Mouse (Mus musculus): ENCODE data around the gene 4930558K02Rik.

Gene 4930558K02Rik

DNA sequence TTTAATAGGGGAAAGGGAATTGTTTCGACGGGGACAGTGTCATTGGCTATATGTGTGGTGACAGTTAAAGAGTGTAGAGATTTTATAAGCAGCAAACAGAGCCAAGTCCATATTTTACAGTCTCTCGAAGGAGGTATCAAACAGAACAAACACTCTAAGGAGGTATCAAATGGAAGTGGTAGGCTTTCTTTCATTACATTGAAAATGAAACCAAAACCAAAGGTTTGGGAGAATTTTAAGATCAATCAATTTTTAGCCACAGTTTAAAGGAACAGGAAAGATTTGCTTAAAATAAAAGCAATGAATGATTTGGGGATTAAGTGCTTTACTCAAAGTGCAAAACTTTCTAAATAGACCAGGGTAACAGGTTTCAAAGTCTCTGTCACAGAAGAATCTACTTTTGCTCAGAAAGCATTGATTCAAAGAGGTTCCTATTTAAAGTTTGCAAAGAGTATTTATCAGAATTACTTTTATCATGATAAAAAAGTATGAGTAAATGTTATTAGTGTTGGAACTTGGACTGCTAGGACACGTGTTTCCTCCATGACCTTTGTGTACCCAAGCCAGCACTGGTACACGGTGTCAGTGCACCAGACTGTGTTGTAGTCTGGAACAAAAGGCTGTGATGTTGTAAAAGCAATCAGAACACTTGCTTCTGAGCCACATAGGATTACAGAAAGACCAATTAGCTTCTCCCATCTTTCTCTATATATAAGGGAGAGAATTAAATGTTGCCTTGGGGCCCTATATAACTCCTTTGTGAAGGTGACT is 28.2 kb downstream of the 4930558K02Rik start:
- DNase-seq = no peak

DNA sequence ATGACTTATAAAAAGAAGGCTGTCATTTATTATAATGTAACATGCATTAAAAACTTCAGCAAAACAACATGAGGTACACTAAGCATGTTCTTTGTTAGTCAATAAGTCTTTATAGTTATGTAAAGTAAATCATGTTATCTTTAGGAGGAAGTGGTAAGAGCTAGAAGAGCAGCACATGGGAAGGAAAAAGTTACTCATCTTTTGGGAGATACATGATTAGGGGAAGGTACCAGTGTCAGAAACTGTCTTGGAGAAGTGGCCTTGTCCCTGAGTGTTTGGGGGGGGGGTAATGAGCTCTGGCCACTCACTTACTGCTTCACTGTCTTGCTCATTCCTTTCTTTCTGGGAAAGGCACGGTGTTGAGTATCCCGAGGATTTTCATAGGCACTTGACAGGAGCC is 37.4 kb downstream of the 4930558K02Rik start:
- DNase-seq = no peak

DNA sequence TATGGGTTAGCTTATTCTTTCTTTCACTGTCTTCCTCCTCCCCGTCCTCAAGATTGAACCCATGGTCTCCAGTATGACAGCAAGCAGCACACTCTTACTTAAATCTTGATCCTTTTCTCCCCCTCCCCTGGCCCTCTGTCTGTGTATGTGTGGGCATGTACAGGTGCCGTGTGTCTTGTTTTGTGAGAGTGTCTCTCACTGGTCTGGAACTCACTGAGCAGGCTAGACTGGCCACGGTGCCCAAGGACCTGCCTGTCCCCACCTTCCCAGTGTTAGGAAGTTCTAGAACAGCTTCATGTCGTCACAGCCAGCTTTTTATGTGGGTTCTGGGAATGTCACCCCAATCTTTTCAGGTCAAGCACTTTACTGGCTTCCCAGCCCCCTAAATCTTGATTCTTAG is 47.1 kb downstream of the 4930558K02Rik start:
- no peak for DNase-seq

DNA sequence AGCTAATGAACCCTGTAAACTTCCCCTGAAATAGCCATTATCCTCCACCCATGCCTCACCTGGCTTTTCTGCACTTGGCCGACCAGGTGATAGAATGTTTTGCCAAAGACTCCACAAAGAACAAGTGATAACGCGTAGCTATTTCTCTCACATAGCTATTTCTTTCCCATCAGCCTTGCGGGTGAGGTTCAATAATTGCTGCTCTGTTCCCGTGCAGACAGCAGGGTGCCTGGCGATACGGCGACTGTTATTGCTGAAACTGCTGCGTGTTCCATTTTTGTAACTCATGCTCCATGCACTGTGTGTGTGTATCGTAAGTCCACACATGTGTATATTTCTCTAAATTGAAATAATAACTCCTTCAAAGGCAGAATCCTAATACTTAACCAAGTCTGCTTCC is 47.6 kb downstream of the 4930558K02Rik start:
- DNase-seq = no peak

DNA sequence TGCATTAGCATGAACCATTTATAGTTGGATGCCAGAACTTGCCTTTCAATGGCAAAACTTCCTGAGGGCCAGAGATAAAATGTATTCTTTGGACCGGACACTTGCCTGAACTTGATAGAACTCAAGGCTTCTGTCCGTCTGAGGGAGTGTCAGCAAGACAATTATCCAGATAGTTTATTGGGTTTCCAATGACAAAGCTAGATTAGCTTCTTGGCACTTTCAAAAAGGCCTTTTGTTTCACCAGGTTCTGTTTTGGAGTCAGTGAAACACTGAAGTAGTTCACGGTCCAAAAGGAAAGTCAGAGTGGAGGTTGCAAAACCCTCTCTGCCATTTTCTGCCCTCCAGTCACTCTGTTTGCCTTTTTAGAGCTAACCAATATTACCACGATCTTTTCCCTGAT is 48.1 kb downstream of the 4930558K02Rik start:
- DNase-seq = no peak

DNA sequence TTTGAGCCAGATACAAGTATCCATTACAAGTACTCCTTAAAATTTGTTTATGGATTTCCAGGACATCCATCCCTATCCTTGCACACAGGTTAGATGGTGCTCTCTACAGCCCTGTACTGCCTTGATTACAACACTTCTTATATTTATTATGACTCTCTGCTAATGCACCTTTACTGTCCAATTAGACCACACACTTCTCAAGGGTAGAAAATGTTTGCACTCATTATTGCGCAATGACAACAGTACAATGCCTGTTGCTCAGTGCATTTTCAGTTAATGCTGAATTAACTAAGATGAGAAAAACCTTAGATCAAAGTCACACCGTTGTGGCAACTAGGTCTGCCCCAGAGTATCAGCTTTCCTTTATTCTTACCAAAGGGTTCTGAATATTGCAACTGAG is 51.5 kb downstream of the 4930558K02Rik start:
- no peak for DNase-seq

DNA sequence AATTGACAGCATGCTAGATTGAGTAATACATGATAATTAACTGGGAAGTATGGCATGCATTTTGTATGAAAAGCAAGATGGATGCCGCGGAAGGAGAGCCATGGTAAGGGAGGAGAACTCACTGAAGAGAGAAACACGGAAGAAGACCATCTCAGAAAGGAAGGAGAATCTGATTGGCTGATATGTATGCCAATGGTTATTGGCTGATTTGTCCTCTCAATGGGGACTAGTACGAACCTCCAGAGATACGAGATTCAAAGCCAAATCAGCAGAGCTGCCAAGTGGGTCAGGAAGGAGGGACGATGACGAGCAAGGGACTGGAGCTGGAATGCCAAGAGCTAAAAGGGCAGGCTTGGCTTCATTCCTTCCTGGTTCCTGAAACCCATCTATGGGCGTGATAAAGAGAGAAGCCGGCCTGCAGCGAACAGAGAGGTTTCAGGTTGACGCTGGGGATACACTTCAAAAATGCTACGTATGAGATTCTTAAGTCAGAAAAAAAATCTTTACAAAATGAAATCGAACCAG is 54.1 kb downstream of the 4930558K02Rik start:
- no peak for DNase-seq

DNA sequence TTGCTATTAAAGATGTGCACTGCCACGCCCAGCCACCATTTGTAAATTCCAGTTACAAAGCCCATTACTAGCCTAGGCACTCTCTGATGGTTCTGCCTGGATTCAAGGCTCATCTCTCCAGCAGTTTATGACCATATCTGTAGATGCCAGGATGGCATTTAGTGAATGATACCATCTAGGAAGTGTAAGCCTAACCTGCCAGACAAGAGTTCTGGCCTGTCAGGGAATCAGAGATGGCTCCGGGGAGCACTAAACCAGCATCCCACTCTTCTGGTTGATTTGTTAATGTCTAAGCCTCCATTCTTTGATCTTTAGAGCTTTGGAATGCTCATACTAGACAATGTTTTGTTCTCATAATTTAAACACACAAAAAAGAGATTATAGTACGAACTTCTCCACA is 55.1 kb downstream of the 4930558K02Rik start:
- DNase-seq = no peak

DNA sequence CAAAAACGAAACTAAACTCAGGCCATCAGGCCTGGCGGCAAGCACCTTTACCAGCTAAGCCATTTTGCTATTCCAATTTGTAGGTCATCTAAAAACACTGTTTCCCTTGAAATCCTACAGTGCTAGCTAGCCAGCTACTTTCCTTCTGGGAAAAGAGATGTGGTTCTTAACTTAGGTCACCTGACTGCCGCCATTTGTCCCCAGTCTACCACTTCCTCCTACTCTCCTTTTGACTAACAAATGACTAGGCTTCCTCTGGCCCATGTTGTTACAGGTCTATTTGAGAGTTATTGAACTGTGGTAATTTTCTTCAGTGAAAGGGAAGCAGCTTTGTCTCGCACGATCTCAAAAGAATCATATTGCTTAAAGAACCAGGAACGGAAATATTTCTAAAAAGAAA is 57.5 kb downstream of the 4930558K02Rik start:
- DNase-seq = no peak

DNA sequence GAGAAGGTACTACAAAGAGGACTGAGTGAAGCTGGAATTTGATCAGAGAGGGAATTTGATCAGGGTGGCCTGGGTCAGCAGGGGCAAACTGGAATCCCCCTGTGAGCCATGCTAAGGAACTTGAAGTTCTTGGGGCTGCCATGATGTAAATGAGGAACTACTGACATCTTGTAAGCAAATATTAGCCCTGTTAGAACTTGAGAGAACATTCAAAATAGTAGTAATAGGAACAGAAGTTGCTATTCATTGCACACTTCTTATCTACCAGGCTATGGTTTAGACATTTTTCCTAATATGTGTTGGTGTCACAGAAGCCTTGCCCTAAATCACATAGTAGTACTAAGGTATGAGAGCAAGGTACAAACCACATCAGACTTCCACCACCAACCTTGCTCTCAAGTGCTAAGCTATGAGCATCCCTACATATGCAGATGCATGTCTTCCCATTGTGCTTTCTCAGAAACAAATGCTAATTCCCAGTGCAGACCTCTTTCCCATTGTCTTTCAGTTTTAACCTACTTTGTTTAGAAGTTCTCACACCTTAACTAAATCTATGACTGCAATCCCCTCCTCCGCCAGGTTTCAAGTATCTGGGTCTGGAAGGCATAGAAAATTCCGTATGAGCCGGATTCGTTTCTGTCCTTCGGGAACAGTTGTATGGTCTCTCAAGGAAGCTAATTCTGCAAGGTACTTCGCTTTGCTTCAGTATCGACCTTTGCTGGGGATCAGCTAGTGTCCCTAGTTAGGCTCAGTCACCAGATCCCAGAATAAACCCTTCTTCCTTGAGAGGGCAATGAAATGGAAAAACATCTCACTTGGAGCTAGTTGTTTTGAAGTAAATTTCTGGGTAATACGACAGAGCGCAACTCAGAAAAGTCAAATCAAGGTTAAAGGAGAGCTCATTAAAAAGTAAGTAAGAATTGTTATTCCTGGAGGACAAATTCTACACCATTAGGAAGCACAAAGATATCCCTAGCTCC is 58.7 kb downstream of the 4930558K02Rik start:
- DNase-seq = no peak

DNA sequence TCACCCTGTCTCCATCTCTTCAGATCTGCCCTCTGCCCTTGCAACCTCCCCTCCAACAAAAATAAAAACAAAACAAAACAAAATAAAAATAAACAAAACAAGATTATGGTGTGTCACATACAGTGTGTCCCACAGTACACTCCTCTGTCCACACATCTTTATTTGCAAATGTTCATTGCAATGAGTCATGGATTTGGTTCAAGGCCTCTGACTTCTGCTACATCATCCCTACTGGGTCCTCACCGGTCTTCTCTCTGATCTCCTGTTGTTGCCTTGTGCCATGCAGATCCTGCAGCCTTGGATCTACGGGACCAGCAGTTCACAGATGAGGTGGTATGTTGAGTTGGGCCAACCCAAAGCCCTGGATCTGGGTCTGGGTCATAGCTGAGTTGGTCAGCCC is 59.8 kb downstream of the 4930558K02Rik start:
- no peak for DNase-seq

DNA sequence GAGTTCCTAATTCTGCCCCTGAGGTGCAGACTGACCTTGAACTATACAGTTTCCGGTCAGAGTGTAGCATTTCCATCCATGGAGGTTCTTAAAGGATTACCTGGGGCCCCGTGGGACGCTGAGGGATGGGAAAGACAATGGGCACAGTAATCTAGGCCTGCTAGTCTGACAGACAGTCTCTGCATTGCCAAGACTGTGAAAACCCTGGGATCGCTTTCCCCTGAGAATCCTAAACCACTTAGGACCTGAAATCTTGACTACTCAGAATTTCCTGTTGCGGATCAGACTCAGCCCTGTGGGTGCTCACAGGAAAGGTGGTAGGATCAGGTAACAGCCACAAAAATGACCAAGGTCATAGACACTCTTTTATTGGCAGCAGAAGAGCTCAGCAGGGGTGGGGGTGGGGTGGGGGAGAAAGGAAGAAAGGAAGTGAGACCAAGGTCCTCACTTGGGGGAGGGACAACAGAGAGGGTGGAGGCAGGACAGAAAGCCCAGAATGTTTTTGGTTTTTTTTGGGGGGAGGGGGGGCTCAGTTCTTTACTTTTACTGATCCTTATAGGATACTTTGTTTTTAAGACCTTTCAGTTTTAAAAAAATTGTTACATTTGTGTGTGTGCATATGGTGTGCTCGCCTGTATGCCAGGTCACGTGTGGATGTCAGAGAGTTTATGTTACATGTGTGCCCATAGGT is 60.6 kb downstream of the 4930558K02Rik start:
- DNase-seq = no peak

DNA sequence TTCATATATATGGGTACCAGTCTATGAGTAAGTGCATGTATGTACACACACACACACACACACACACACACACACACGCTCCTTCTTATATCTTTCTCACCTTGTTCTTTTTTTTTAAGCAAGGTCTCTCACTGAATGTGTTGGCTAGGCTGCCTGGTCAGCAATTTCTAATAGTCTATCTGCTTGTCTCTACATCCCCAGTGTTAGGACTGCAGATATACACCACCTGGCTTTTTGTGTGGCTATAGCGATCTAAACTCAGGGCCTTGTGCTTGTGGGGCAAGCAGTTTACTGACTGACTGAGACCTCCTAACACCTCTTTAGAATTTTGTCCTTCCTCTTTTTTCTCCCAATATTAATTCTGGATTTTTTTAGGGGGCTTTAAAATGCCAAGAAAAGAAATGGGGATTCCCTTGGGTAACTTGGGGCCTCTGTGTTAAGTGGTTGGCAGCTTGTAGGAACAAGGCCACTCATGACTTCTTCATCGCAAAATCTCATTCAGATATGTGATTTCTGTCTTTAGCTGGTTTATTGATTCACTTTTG is 61.4 kb downstream of the 4930558K02Rik start:
- DNase-seq = no peak

DNA sequence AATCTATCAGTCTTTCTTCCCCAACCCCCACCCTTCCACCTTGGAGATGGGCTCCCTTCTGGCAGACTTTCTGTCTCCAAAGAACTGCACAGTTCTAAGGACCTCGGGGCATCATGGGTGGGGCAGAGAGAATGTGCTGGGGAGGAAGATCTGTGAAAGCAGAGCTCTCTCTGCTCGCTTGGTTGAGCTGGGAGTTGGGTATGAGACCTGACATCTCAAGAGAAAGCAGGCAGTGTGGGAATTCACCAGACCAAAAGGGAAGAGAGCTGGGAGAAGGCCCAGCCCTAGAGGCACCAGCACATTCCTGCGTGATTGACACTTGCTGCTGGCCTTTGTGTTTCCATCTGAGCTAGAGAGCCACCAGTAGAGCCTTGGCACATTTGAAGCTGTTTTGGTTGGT is 63.4 kb downstream of the 4930558K02Rik start:
- no peak for DNase-seq

DNA sequence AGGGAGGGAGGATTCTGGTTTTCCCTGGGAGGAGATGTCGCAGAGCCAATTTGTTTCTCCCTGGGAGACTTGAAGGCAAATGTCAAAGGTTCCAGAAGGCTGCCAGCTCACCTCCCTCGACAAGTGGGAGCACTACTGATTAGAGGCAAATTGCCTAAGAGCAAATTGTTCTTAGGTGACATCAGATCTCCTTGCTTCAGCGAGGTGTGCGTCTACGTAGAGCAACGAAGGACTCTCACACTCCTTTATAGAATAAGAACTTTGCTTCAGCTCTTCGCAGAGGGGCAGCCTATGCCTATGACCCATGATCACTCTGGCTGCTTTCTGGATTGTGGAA is 65.8 kb downstream of the 4930558K02Rik start:
- DNase-seq = no peak

DNA sequence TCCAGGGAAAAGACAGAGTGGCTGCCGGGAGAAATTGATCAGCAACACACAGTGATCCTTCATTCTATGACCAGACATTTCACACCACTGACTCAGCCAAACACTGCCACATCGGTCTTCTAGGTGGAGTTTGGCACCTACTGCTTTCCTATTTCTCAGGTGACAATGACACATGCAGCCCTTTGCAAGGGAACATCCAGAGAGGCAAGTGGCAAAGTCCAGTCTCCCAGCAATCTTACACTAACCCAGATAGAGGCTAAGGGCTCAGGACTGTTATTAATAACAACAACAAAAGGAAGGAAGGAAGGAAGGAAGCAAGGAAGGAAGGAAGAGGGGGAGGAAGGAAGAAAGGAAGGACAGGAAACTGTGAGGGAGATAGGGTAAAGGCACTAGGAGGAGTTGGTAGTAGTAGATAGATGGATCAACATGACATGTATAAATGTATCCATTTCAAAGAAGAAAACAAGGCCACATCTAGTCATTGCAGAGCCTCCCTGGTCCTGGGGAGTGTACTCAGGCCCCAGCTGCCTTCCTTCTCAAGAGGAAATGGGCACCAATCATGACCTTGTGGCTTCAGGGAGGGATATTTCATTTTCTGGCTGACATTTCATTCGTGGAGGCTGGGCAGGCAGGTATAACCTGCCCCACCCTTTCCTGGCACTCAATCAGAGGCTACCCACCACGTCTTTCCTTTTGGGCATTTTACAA is 66.3 kb downstream of the 4930558K02Rik start:
- DNase-seq = no peak

DNA sequence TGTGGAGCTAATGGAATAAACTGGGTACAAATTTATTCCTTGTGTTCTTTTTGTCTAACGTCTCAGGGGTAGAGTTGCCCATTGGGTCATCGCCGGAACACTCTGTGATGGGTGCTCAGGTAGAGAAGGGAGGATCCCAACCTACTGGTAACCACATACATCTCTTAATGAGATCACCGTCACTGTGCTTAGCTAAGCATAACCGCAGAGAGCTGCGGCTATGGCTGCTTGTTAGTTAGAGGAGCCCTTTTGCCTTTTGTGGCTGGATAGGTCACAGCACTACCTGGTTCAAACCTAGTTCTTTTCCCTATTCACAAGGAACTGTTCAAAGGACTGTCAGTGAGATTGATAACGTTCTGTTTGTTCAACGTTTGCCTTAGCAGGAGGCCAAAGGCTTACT is 70.4 kb downstream of the 4930558K02Rik start:
- no peak for DNase-seq

DNA sequence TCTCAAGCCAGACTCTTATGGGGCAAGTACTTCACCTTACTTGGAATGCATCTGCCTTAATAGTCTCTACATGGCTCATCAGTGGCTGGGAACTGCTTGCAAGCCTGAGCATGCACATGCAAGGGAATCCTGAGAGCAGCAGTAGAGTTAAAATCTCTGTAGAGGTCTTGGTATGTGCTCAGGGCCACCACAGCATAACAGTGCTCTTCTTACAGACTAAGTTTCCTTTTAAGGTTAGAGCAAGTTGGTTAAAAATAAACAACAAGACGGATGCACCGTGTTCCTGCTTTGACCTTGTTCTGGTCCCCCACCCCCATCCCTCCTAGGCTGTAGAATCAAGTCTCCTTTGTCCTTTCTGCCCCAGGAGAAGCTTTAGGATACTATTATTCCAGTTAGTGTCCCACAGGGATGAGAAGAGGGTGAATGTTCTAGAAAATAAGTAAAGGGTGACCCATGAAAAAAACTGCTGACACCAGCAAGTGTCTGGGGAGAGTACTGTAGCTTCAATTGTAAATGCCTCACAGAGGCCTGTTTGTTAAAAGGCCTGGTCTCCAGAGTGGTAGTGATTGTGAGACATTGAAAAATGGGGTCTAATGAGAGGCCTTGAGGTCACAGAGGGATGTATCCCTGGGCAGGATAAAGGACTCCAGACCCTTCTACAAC is 71.5 kb downstream of the 4930558K02Rik start:
- no peak for DNase-seq

DNA sequence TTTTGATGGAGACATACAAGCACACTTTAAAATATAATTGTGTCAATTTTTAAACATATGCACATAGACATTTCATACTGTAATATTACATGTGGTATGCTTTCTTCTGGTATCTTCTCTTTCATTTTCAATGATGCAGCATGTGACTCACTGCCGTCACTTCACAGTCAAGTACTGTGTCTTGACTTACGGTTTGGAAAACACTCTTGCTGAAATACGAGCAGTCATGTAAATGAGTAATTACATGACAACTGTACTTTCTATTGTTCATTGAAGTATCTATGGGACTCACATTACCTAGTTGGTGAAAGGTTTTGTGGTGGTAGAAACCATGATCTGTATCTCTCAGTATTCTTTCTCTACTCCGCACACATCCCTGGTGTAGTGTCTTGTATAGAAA is 72.3 kb downstream of the 4930558K02Rik start:
- DNase-seq = no peak

DNA sequence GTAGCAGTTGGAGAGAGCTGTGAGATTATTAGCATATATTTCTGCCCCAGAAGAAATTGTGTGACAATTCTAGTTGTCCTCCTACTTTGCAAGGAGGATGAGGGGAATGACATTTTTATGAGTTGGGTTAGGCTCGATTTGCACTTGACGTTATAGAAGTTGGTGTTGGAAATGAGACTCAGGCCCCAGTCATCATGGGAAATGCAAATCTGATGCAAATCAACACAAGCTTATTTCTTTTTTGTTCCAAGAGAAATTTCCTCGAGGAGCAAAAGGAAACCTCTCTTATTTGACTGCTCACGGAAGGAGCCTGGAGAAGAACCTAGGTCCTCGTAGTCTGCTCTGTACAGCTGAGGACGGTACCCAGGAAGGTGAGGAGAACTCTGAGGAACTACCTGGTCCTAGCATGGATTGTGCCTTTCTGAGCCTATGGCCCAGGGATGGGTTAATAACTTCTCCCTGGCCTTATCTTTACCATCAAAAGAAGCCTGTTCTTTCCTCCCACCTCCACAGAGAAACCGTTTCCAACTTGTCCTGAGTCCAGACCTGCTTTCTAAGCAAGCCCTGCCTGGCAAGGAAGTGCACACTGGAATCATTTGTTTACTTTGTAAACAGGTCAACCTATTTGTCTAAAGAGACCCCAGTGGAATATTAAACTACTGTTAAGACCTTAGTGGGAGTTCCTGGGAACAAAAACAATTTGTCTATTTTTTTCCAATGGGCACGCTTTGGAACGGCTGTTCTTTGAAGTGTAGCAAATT is 76.6 kb downstream of the 4930558K02Rik start:
- DNase-seq = no peak

DNA sequence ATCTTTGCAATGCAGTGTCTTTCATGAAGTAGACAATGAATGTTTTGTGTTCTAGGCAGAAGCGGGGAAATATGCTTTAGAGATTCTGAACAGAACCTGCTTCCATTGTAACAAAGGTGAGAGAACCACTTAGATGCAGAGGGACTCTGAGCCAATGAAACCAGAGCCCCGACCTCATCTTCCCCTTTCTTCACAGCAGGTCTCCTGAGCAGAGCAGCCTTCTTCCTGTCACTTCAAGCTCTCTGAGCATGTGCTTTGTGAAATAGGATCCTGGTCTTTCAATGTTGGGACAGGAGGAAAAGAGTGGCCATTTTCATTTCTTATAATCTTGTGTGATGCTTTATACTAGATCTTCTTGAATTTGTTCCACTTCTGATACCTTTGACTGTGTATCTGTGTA is 79.3 kb downstream of the 4930558K02Rik start:
- DNase-seq = no peak

Measured in right cerebral cortex, postnatal 25 days (tissue).